Mouse (Mus musculus): Measurements from ENCODE around the gene Traf3ip1. TPM values are rescaled to one million over a fixed set of nuclear protein-coding genes. Genes with fewer than 3 reads are reported as not detected.

Traf3ip1 gene
- total and polyA plus RNA-seq, 3 experiments, result 5.0 to 7.5 (median 5.9) TPM

DNA sequence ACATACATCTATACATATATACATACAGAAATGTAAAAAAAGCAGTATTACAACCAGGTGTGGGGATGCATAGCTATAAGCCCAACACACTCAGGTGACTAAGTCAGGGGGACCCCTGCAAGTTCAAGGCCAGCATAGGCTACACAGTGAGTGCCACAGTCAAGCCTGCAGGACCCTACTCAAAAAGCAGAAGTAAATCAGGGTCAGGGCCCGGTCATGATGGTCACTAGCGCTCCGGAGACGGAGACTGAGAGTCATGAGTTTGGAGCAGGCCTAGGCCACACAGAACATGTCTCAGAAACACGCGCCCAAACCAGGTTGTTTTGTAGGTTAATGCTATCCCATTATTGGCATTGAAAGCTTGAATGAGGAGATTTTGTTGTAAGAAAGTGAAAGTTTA lies 4.1 kb downstream of the Traf3ip1 start:
- Histone ChIP-seq H3K27ac (ENCODE audit: insufficient read depth, low read depth) (no peak overlapping the region), H3K4me2 (ENCODE audit: insufficient read depth, low read depth, poor library complexity, severe bottlenecking) (no peak overlapping the region), H3K9ac (ENCODE audit: insufficient read depth, low read depth) (no peak overlapping the region), H3K36me3 (replicated peaks in 1 of 2; ENCODE audit: control insufficient read depth in 1 of 2, insufficient read depth in 1 of 2, low read length in 1 of 2) (peaks cover 7 to 51% of the 10 kb centered on the region in 2 experiments), H3K9me3 (replicated peaks; ENCODE audit: low read length) (no peaks in the 10 kb centered on the region), H3K79me2 (replicated peaks; ENCODE audit: control insufficient read depth, extremely low read depth, insufficient read depth, poor library complexity, severe bottlenecking) (no peaks in the 10 kb centered on the region), H3K27me3 (replicated peaks) (peaks cover 3% of the 10 kb centered on the region), H3K4me3 (replicated peaks in 1 of 3; ENCODE audit: low read depth in 2 of 3, low read length in 2 of 3, poor library complexity in 1 of 3) (no peak overlapping the region), H3K4me1 (ENCODE audit: control insufficient read depth in 1 of 2, insufficient read depth in 2 of 2) (peaks cover 6 to 20% of the 10 kb centered on the region in 2 experiments)
- dilution Hi-C loops (cut with MboI; ENCODE audit: extremely low pct_ligation_motif_present, extremely low pct_unique_long_range_greater_than_20kb, low sequenced_read_pairs) (no loop called here), in situ Hi-C loops (cut with MboI; ENCODE audit: low pct_ligation_motif_present, low pct_unique_long_range_greater_than_20kb, low sequenced_read_pairs) (no loop called here)
- TF ChIP-seq JUN (IDR thresholded peaks at IDR 0.05; ENCODE audit: insufficient read depth, low read depth, low read length), result no peak
- no peak for TF ChIP-seq GABPA (IDR thresholded peaks at IDR 0.05; ENCODE audit: insufficient replicate concordance, low read depth, low read length)
- TF ChIP-seq USF2 (conservative IDR thresholded peaks at IDR 0.05; ENCODE audit: low read depth, low read length), result no peak
- TF ChIP-seq CHD2 (IDR thresholded peaks at IDR 0.05; ENCODE audit: low read length), result no peak
- no peak for TF ChIP-seq HCFC1 (IDR thresholded peaks at IDR 0.05; ENCODE audit: low read depth, low read length)
- no peak for TF ChIP-seq ELF1 (IDR thresholded peaks at IDR 0.05; ENCODE audit: low read depth, low read length)
- no peak for TF ChIP-seq POLR2A (IDR thresholded peaks at IDR 0.05; ENCODE audit: low read depth, low read length)
- no peak for TF ChIP-seq PAX5 (IDR thresholded peaks at IDR 0.05; ENCODE audit: low read length)
- no peak for TF ChIP-seq MAX (IDR thresholded peaks at IDR 0.05; ENCODE audit: low read length)
- no peak for TF ChIP-seq CTCF (conservative IDR thresholded peaks at IDR 0.05 in 1 of 2, IDR thresholded peaks at IDR 0.05 in 1 of 2; ENCODE audit: low read depth in 2 of 2, low read length in 2 of 2)
- no peak for TF ChIP-seq USF1 (IDR thresholded peaks at IDR 0.05; ENCODE audit: low read depth, low read length)
- no peak for TF ChIP-seq ZKSCAN1 (IDR thresholded peaks at IDR 0.05; ENCODE audit: borderline replicate concordance, low read depth, low read length)
- TF ChIP-seq RAD21 (IDR thresholded peaks at IDR 0.05; ENCODE audit: low read depth, low read length), result no peak
- no peak for TF ChIP-seq KAT2A (IDR thresholded peaks at IDR 0.05; ENCODE audit: insufficient replicate concordance, low read length)
- no peak for TF ChIP-seq UBTF (IDR thresholded peaks at IDR 0.05; ENCODE audit: low read depth, low read length)
- DNase-seq (ENCODE audit: extremely low read depth), result no peak

DNA sequence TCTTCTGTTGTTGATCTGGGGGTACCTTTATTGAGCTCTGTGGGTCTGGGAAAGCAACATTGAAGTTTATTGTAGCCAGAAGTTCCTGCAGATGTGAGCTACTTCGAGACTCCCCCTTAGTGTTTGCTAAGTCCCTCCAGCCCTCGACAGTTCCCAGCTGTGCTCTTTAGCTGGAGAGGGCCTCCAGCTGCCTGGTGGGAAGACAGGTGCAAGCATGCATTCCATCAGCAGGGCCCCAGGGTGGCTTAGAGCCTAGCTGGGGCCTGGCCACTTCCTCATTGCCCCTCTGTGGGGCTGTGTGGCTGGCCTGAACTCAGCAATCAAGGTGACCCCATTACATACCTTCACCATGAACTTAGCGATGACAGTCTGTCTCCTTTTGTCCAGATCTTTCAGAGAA lies 10.2 kb downstream of the Traf3ip1 start:
- TF ChIP-seq KAT2A (IDR thresholded peaks at IDR 0.05; ENCODE audit: insufficient replicate concordance, low read length) (no peak), NELFE (IDR thresholded peaks at IDR 0.05; ENCODE audit: low read depth, low read length) (no peak), ZKSCAN1 (IDR thresholded peaks at IDR 0.05; ENCODE audit: borderline replicate concordance, low read depth, low read length) (no peak), MAX (IDR thresholded peaks at IDR 0.05; ENCODE audit: low read length) (no peak), ZMIZ1 (IDR thresholded peaks at IDR 0.05; ENCODE audit: low read depth, low read length) (no peak), MYC (IDR thresholded peaks at IDR 0.05; ENCODE audit: low read depth, low read length) (no peak), JUND (conservative IDR thresholded peaks at IDR 0.05; ENCODE audit: low read depth, low read length) (no peak), MAZ (IDR thresholded peaks at IDR 0.05; ENCODE audit: low read depth, low read length) (no peak), JUN (IDR thresholded peaks at IDR 0.05; ENCODE audit: insufficient read depth, low read depth, low read length) (no peak), TBP (conservative IDR thresholded peaks at IDR 0.05; ENCODE audit: low read depth, low read length) (no peak), SIN3A (IDR thresholded peaks at IDR 0.05; ENCODE audit: low read length) (no peak), USF2 (conservative IDR thresholded peaks at IDR 0.05; ENCODE audit: low read depth, low read length) (no peak)
- dilution Hi-C loops (cut with MboI; ENCODE audit: extremely low pct_ligation_motif_present, extremely low pct_unique_long_range_greater_than_20kb, low sequenced_read_pairs) (no loop called here), in situ Hi-C loops (cut with MboI; ENCODE audit: low pct_ligation_motif_present, low pct_unique_long_range_greater_than_20kb, low sequenced_read_pairs) (no loop called here)
- Histone ChIP-seq H3K27me3 (replicated peaks) (no peaks in the 10 kb centered on the region), H3K9me3 (replicated peaks; ENCODE audit: low read length) (no peaks in the 10 kb centered on the region), H3K27ac (ENCODE audit: insufficient read depth, low read depth) (no peak overlapping the region), H3K36me3 (replicated peaks in 1 of 2; ENCODE audit: control insufficient read depth in 1 of 2, insufficient read depth in 1 of 2, low read length in 1 of 2) (peaks cover 21 to 75% of the 10 kb centered on the region in 2 experiments), H3K4me2 (ENCODE audit: insufficient read depth, low read depth, poor library complexity, severe bottlenecking) (no peak overlapping the region), H3K9ac (ENCODE audit: insufficient read depth, low read depth) (no peak overlapping the region), H3K79me2 (replicated peaks; ENCODE audit: control insufficient read depth, extremely low read depth, insufficient read depth, poor library complexity, severe bottlenecking) (no peaks in the 10 kb centered on the region), H3K4me1 (ENCODE audit: control insufficient read depth in 1 of 2, insufficient read depth in 2 of 2) (peaks cover 0 to 3% of the 10 kb centered on the region in 2 experiments; a peak in 1 of 4 replicates), H3K4me3 (replicated peaks in 1 of 3; ENCODE audit: low read depth in 2 of 3, low read length in 2 of 3, poor library complexity in 1 of 3) (no peak overlapping the region)
- no peak for DNase-seq (ENCODE audit: extremely low read depth)

All from CH12.LX (cell line).